Mouse (Mus musculus) cerebellum, adult 2 months (tissue): Measurements from ENCODE around the gene Frem1.

ENCODE experiments used
- CTCF ChIP-seq: fragments of 200-500 bp; IDR thresholded peaks from 2 replicates; pipeline ENCODE4 v1.5.1; 2011; ENCODE audit warnings: low read depth, mild to moderate bottlenecking, control low read depth, low read length, moderate library complexity, borderline replicate concordance; ENCODE audit not compliant: insufficient read depth
- POLR2A ChIP-seq: fragments of 200-500 bp; IDR thresholded peaks from 2 replicates; pipeline ENCODE4 v1.6.1; 2011; ENCODE audit warnings: low read length, control low read depth, borderline replicate concordance; ENCODE audit not compliant: insufficient read depth

DNA sequence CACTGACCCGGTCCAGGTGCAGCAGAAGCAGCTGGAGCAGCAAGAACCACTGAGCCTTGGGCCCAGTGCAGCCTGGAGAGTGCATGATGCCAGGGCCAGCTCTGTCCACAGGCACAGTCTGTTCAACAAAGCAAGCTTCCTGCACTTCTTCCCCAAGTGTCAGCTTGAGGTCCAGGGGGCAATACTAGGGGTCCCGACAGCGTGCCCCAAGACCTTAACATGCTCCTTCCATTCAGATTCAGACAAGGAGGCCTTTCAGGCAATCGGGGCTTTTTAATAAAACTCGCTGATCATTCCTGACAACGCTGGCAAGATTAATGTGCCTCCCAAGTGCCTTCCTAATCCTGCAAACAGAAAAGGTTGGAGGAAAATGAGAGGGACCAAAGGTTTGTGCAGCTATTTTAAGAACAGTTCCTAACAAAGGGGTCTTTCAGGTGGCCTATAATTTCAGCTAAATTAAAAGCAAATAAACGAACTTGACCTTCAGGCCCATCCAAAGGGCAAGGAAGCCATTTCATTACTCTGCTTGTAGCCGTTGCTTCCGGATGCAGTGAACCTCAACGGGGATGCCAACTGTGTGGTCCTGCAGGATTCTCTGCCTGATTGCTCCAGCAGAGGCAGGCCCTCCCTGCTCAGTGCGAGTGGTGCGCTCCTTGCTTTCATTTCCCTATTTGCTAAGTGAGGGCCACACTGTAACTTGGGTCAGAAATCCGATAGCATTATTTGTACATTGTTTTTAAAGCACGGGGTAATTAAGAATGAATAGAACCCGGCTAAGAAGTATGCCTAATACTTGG is 31.2 kb downstream of the Frem1 start:
- TF ChIP-seq CTCF (no peak), POLR2A (no peak)
